Mouse (Mus musculus) left cerebral cortex, postnatal 10 days (tissue): ENCODE measurements at regions not wholly inside any gene's neighbourhood (a gene's known extent, or its start where the extent isn't known, plus 50 kb on each side); places are given as distances from the start of the nearest gene placed in this dataset.

Experiments
- DNase-seq, 2 experiments: peaks; one replicate each; pipeline ENCODE4 v3.0.0; 2021 to 2022; ENCODE audit warnings: low spot score in 2 of 2, mixed read lengths in 1 of 2; ENCODE audit errors: extremely low spot score in 1 of 2
- intact Hi-C: fragments of 180-260 bp; cut with DNase I; formaldehyde crosslinking; loops from one replicate; pipeline ENCODE4 v1.15.1; 2025

GRCm38 (mm10) chr3:147163540-147163939, 311.4 kb downstream of the Ttll7 start:
- intact Hi-C loops = no loop called here
- no peak for DNase-seq

- intact Hi-C loops = no loop called here
- no peak for DNase-seq
Observed at GRCm38 (mm10) chr3:147164931-147165330, 312.8 kb downstream of the Ttll7 start.

- intact Hi-C loops = no loop called here
Observed at GRCm38 (mm10) chr3:147166555-147166954, 314.4 kb downstream of the Ttll7 start.

GRCm38 (mm10) chr3:147169215-147169614, 317.0 kb downstream of the Ttll7 start:
- intact Hi-C loops = no loop called here
- no peak for DNase-seq

More at GRCm38 (mm10) chr3:147166555-147166954, 314.4 kb downstream of the Ttll7 start:
- DNase-seq = no peak

- intact Hi-C loops = no loop called here
Observed at GRCm38 (mm10) chr3:147170106-147170505, 317.9 kb downstream of the Ttll7 start.

GRCm38 (mm10) chr3:147178746-147179145, 326.6 kb downstream of the Ttll7 start:
- DNase-seq = peak in 1 of 2 experiments; percentile 25
- intact Hi-C loops = no loop called here

More at GRCm38 (mm10) chr3:147170106-147170505, 317.9 kb downstream of the Ttll7 start:
- DNase-seq = no peak

GRCm38 (mm10) chr3:147180711-147181110, 328.5 kb downstream of the Ttll7 start:
- DNase-seq = no peak

GRCm38 (mm10) chr3:147181501-147182365, 329.6 kb downstream of the Ttll7 start:
- intact Hi-C loops = no loop called here
- DNase-seq = peak in 1 of 2 experiments; percentile 26

More at GRCm38 (mm10) chr3:147180711-147181110, 328.5 kb downstream of the Ttll7 start:
- intact Hi-C loops = no loop called here

GRCm38 (mm10) chr3:147182366-147182875, 330.3 kb downstream of the Ttll7 start:
- intact Hi-C loops = no loop called here

GRCm38 (mm10) chr3:147183656-147184290, 331.6 kb downstream of the Ttll7 start:
- intact Hi-C loops = no loop called here
- no peak for DNase-seq

More at GRCm38 (mm10) chr3:147182366-147182875, 330.3 kb downstream of the Ttll7 start:
- DNase-seq = no peak

GRCm38 (mm10) chr3:147189737-147190136, 337.6 kb downstream of the Ttll7 start:
- no peak for DNase-seq
- intact Hi-C loops = no loop called here

- DNase-seq = no peak
- intact Hi-C loops = no loop called here
Observed at GRCm38 (mm10) chr3:147196626-147197025, 344.5 kb downstream of the Ttll7 start.

GRCm38 (mm10) chr3:147197215-147197614, 345.0 kb downstream of the Ttll7 start:
- intact Hi-C loops = no loop called here
- DNase-seq = no peak

GRCm38 (mm10) chr3:147211127-147211940, 359.2 kb downstream of the Ttll7 start:
- intact Hi-C loops = no loop called here
- no peak for DNase-seq

- DNase-seq = peak; percentile 51 to 66
Observed at GRCm38 (mm10) chr3:147228663-147229062, 376.5 kb downstream of the Ttll7 start.

GRCm38 (mm10) chr3:147230594-147230993, 378.4 kb downstream of the Ttll7 start:
- intact Hi-C loops = no loop called here
- DNase-seq = no peak

More at GRCm38 (mm10) chr3:147228663-147229062, 376.5 kb downstream of the Ttll7 start:
- intact Hi-C loops = no loop called here

- intact Hi-C loops = no loop called here
- DNase-seq = no peak
Observed at GRCm38 (mm10) chr3:147238398-147238797, 386.2 kb downstream of the Ttll7 start.

- intact Hi-C loops = no loop called here
- no peak for DNase-seq
Observed at GRCm38 (mm10) chr3:147240651-147241050, 388.5 kb downstream of the Ttll7 start.

GRCm38 (mm10) chr3:147244911-147245430, 392.8 kb downstream of the Ttll7 start:
- intact Hi-C loops = no loop called here

More at GRCm38 (mm10) chr3:147244911-147245430, 392.8 kb downstream of the Ttll7 start:
- DNase-seq = no peak
